Mouse (Mus musculus): ENCODE data around the gene Phospho1.

DNA sequence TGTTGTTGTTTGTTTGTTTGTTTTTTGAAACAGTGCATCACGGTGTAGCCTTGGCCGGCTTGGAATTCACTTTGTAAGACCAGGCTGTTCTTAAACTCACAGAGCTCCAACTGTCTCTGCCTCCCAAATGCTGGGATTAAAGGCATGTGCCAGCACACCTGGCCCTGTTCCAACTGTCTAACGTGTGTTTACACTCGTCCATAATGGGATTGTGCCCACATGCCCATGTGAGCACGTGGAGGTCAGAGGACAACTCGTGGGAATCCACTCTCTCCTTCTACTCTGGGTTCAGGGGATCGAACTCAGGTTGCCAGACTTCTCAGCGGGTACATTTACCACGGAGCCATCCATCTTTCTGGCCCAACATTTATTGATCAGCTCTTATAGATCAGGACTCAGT, 8.9 kb upstream of the Phospho1 start:
- no peak for TF ChIP-seq POLR2A (IDR thresholded peaks at IDR 0.05; ENCODE audit: borderline replicate concordance, extremely low read depth, low read depth, low read length)
- no peak for TF ChIP-seq CTCF (IDR thresholded peaks at IDR 0.05; ENCODE audit: insufficient read depth, low read length)

Measured in lung, adult 2 months (tissue).